Mouse (Mus musculus) olfactory bulb, adult 2 months (tissue): Measurements from ENCODE around the gene Miip.

ENCODE experiments used
- CTCF ChIP-seq: fragments of 200-500 bp; IDR thresholded peaks from 2 replicates; pipeline ENCODE4 v1.5.1; 2012; ENCODE audit warnings: low read depth, mild to moderate bottlenecking, low read length, moderate library complexity; ENCODE audit not compliant: insufficient read depth
- POLR2A ChIP-seq: fragments of 200-500 bp; IDR thresholded peaks from 2 replicates; pipeline ENCODE4 v1.6.1; 2012; ENCODE audit warnings: mild to moderate bottlenecking, low read depth, low read length, moderate library complexity; ENCODE audit not compliant: insufficient read depth

GRCm38 (mm10) chr4:147900452-147900851 is 31.8 kb upstream of the Miip start:
- no peak for TF ChIP-seq CTCF
- TF ChIP-seq POLR2A, result no peak
